ENCODE assay signal across 8 mouse cellular contexts in genomic region chr6:143166452-143167357, GRCm38 (mm10). TPM values are rescaled to one million over a fixed set of nuclear protein-coding genes. Genes with fewer than 3 reads are reported as not detected.
DNase-seq lines count a peak whose midpoint lies in the region; ATAC-seq lines count a peak whose summit lies in the region.

TSS of gene Etnk1 (plus strand) at chr6:143167221.

- DNase-seq in adipocyte (ENCODE audit: low spot score), result peak; percentile 95
- peak; percentile 95 for DNase-seq in embryo, embryonic 10 days (ENCODE audit: low spot score)
- DNase-seq in gastrocnemius, postnatal 10 days, result peak; percentile 96
- DNase-seq in induced T-regulatory cell, adult 2 months (ENCODE audit: low read depth), result peak; percentile 96
- peak; percentile 97 to 99 for DNase-seq in left cerebral cortex, adult 9 months (ENCODE audit: low spot score in 2 of 2)
- peak; percentile 99 for DNase-seq in right cerebral cortex, postnatal 14 days
- peak; percentile 93 to 94 for DNase-seq in urinary bladder, postnatal 36 days (ENCODE audit: low spot score in 2 of 2)

- ATAC-seq in megakaryocyte progenitor cell, adult 5-6 weeks (replicated peaks; ENCODE audit: poor library complexity), result peak; percentile 71

RNA-seq across cellular contexts. Expression of gene Etnk1, which starts in this region (rescaled TPM):
- 10 to 100 TPM; 16.1 to 20.3 TPM for total RNA-seq in gastrocnemius, postnatal 10 days (2021)
- total RNA-seq in megakaryocyte progenitor cell, adult 5-6 weeks (2015), result 46.9 and 55.3 TPM in 2 replicates
- total RNA-seq in megakaryocyte progenitor cell, adult 5-6 weeks (2017), result 50.9 and 65.1 TPM in 2 replicates

Comparison
In these comparisons a context has a peak if more than half of its experiments do, and no peak if none do; other contexts are left out.
1. Peak in every context shown above with its lines: DNase-seq and ATAC-seq.